Mouse (Mus musculus) E14TG2a.4 (cell line): ENCODE measurements around the gene Dleu7.
A peak's percentile ranks its signal among the peaks of the same experiment; 100 is the strongest.

Experiments
- CTCF ChIP-seq: conservative IDR thresholded peaks from 2 replicates; pipeline ENCODE4 v1.5.1; 2014; ENCODE audit warnings: low read length
- NANOG ChIP-seq: IDR thresholded peaks from 2 replicates; pipeline ENCODE4 v1.6.1; 2014; ENCODE audit warnings: borderline replicate concordance, low read length, mixed read lengths
- POU5F1 ChIP-seq: IDR thresholded peaks from 2 replicates; pipeline ENCODE4 v1.6.1; 2014; ENCODE audit warnings: low read length, borderline replicate concordance

DNA sequence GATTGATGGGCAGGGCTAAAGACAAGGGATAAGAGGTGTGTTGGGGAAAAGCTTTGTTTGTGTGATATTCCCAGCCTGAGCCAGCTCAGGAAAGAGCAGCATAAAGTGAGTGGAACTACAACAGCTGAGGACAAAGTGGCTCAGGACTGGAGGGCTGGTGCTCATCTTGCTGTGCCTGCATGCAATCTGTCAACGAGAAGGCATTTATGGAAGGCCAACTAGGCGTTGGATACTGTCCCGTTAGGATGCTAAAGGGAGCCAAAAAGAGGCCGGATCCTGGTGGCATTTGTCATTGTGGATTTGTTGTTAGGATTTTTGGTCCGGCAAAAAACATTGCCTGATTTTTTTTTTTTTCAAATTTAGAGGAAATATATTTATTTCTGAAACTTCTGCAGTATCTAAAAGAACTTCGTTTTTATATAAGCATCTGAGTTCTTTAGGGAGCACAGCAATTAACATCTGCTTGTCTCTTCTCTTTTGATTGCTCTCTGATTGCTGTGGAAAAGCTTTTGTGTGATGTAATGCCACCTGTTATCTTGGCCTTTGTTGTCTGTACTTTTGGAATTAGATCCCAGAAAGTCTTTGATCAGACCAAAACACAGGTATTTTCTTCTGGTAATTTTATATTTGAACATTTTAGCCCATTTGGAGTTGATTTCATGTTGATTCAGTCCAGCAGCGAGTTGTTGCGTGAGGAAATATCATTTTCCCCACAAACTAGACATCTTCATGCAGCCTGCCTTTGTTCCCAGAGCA, 49.2 kb upstream of the Dleu7 start:
- TF ChIP-seq CTCF, result no peak
- TF ChIP-seq NANOG, result peak; percentile 96
- TF ChIP-seq POU5F1, result no peak
